Mouse (Mus musculus): ENCODE measurements around the gene Stk4. TPM values are rescaled to one million over a fixed set of nuclear protein-coding genes. Genes with fewer than 3 reads are reported as not detected.

The Stk4 gene
- polyA plus RNA-seq, 1 experiment = 18.3 TPM

GRCm38 (mm10) chr2:164173394-164173793 is 103.3 kb downstream of the Stk4 start:
- no peak for DNase-seq (ENCODE audit: low spot score)

- DNase-seq (ENCODE audit: low spot score) = no peak
These were observed 104.7 kb downstream of the Stk4 start for GRCm38 (mm10) chr2:164174649-164175395.

DNA sequence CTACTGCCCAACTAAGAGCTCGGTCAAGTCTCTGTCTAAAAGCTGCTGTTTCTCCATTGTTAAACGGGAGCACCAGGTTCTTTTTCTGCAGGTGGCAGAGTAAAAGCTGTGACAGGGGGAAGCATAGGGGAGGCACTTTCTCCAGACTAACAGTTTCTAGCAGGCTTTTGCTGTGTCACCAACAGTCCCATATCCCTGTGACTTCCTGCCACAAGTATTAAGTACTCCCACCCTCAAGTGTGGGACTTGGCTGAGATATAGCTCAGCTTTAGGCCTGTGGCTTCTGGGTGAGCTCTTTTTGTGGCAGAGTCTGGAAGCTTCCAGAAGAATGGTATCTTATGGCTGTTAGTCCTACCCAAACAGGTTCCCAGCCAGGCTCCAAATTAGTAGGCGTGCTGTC is 105.7 kb downstream of the Stk4 start:
- DNase-seq (ENCODE audit: low spot score) = no peak

DNA sequence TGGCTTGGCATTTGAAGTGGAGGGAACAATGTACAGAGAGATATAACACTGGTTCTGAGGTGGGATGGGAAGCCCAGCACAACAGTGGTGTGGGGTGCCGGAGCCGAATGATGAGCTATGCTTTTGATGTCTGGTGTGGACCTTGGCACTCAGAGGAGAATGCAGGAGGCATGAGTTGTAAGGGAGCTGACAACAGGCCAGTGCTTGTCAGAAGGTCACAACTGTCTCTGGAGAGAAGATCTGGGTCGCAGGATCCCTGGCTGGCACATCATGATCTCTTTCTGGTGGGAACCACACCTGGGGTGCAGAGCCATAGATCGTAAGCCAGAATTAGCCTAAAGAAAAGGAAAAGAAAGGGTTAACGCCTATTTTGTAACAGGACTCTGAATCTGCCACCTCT is 107.7 kb downstream of the Stk4 start:
- DNase-seq (ENCODE audit: low spot score) = no peak

DNA sequence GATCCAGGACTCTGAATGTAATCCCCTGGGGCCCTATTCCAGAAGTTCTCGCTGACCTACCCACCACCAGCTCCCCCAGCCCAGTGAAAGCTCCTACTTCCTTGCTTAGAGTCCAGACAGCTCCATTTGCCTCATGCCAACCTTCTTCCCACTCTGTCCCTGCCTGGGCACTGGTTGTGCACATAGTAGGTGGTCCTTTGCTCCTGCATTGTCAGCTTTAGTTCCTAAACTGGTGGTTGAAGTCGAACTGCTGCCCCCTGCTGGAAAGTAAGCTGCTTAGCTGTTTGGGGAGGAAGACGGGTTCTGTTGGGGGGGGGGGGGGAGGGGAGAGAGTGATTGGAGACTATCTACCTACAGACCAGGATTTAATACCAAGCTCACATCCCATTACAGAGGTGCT is 110.0 kb downstream of the Stk4 start:
- no peak for DNase-seq (ENCODE audit: low spot score)

DNA sequence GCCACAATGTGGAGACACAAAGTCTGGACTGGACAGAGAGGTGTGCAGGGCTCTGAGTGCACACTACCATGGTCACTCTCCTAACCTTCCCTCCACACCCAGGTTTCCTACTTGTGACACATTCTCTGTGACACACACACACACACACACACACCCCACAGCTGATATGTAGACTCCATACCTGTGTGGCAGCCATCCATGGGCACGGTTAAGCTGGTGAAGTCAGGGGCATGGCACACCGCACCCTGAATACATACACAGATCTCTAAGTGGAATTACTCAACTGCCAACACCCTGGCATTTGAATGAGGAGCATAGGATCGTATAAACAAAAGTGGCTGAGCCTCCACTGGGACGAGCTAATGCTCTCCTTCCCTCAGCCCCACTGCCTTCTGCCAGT is 110.6 kb downstream of the Stk4 start:
- no peak for DNase-seq (ENCODE audit: low spot score)

DNA sequence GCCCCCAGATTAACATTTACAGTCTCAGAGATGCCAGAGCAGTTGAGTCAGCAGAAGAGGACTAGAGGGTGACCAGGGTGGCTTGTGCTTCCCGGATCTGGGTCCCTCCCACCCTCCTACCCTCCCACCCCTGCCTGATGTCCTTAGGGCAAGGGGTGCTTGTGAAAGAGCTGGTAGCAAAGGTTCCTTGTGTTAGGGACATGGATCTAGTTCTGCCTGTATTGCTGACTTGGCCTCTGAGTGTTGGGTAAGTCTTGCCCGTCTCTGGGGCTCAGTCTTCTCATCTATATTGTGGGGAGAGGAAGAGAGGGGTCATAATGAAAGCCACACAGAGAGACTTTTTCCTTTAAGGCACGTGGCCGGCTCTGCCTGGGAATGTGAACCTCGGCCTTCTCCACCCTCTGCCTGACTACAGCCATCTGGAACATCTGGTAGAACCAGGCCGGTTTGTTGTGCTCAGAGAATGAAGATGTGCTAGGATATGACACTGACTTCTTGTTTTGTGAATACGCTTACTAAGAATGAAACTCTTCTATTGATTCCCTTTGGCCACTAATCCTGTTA is 112.7 kb downstream of the Stk4 start, which contains the start of gene Wfdc5:
Wfdc5 (minus strand) TSS at position 51 of the 564 bp plus-strand sequence.
- no peak for DNase-seq (ENCODE audit: low spot score)

DNA sequence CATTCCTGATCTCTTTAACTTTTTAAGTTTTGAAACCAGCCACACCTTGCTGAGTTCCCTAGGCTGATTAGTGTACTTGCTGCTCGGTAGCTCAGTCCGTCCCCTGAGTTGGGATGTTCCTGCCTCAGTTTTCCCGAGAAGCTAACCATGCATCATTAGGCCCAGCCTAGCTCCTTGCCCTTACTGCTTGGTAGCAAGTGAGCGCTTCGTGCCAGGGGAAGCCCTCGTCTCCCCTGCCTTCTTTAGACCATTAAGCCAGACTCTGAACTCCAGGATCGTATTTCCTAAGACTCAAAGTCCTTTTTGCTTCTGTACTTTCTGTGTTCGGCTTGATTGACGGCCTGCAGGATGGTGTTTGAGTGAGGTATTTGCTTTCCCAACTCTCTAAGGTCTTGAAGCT is 113.2 kb downstream of the Stk4 start:
- DNase-seq (ENCODE audit: low spot score) = no peak

- DNase-seq (ENCODE audit: low spot score) = no peak
These were observed 114.1 kb downstream of the Stk4 start for GRCm38 (mm10) chr2:164184145-164184719.

DNA sequence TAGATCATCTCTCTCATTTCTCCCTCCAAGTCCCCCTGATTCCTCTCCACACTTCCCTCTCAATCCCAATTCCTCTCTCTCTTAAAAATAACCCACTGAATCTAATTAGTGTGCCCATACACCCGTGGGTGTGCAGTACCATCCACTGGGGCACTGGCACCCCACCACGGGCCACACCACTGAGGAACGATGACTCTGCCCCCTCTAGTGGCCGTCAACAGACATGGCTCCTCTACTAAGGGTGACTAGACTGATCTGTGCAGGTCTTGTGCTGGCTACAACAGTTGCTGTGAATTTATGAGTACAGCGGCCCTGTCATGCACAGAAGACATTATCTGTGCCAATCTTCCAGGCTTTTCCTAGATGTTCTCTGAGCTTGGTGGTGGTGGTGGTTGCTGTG is 118.6 kb downstream of the Stk4 start:
- no peak for DNase-seq (ENCODE audit: low spot score)

- DNase-seq (ENCODE audit: low spot score) = no peak
These were observed 120.5 kb downstream of the Stk4 start, which contains the start of gene Wfdc12 for GRCm38 (mm10) chr2:164190576-164190975. Gene Wfdc12, minus strand, starts transcription at chr2:164190608.

DNA sequence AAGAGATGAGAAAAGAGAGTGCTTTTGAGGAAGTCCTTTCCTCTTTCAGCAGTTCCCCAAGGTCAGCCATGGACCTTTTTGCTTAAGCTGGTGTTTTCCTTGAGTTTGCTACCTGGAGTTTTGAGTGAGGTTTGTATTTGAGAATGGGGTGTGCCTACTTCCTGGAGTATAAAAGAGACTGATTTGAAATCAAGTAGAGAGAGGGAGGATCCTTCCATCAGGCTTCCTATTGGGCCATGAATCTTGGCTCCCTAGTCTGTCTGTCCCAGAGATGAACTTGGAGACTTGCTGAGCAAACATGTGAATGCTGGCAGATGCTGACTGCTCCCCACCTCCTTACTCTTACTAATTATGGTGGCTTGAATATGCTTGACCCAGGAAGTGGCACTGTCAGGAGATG is 122.2 kb downstream of the Stk4 start:
- no peak for DNase-seq (ENCODE audit: low spot score)

DNA sequence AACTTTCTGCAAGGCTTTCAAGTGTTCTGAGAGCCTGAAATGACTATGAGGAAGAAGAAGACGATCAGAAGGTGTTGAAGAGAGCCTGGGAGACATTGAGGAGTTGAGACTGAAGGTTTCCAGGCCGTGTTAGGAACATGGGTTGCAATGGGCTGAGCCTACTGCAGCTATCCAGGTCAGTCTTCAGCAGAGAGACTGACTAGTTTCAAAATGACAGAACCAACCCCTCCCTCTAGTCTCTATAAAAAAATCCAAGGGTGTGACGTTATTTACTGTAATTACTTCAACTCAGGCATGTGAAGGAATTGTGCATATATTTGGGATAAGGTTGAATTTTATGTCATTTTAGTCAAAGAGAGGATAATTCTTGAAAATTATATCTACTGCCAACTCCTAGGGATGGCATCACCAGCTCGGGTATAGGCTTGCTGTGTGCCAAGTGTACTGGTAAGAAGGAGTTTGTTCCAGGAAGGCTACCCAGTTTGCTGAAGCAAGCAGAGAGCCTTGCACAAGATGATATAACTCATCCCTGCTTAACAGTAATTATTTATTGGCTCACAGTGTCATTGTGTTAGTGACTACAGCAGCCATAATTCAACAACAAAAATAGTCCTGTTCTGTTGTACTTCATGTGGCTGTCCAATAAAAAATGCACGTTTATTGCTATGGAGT is 125.0 kb downstream of the Stk4 start:
- DNase-seq (ENCODE audit: low spot score) = no peak

GRCm38 (mm10) chr2:164195971-164196699 is 126.0 kb downstream of the Stk4 start:
- no peak for DNase-seq (ENCODE audit: low spot score)

DNA sequence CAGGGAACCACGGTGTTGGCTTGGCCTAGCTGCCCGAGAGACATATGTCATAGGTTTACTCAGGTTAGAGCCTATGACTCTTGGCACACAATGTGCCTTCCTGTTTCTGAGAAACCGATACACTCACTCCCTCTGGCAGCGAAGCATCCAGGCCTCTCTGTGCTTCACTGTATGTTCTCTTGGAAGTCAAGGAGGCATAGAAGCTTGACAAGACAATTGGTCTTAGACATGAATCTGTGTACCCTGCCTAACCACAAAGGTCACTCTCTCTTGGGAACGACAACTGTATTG is 126.5 kb downstream of the Stk4 start:
- no peak for DNase-seq (ENCODE audit: low spot score)

- no peak for DNase-seq (ENCODE audit: low spot score)
These were observed 129.7 kb downstream of the Stk4 start, which contains the start of gene Wfdc15a for GRCm38 (mm10) chr2:164199626-164200327. Gene Wfdc15a, minus strand, starts transcription at chr2:164200130.

Other genes with a start within 250 kb of the Stk4 start
- 9.2 and 11.2 TPM in 2 replicates for gene Ccn5, start 249.5 kb upstream of the Stk4 start, polyA plus RNA-seq (2012; rRNA removed)
- gene Kcnk15, start 216.7 kb upstream of the Stk4 start, polyA plus RNA-seq (2012; rRNA removed) = not detected in 2 replicates
- gene Rims4, start 151.6 kb upstream of the Stk4 start, polyA plus RNA-seq (2012; rRNA removed) = 0.04 TPM in 2 replicates
- 134 and 158 TPM in 2 replicates for gene Ywhab, start 75.4 kb upstream of the Stk4 start, polyA plus RNA-seq (2012; rRNA removed)
- gene Pabpc1l, start 44.9 kb upstream of the Stk4 start, polyA plus RNA-seq (2012; rRNA removed) = 0.95 and 1.6 TPM in 2 replicates
- 38.6 and 48.0 TPM in 2 replicates for gene Tomm34, start 847 bp downstream of the Stk4 start, polyA plus RNA-seq (2012; rRNA removed)
- 0.03 TPM in 1 of 2 replicates, not detected in the other for gene Kcns1, start 100.8 kb downstream of the Stk4 start, polyA plus RNA-seq (2012; rRNA removed)
- 0.03 TPM in 1 of 2 replicates, not detected in the other for gene Wfdc5, start 112.4 kb downstream of the Stk4 start, polyA plus RNA-seq (2012; rRNA removed)
- 0.10 and 0.11 TPM in 2 replicates for gene Wfdc12, start 120.3 kb downstream of the Stk4 start, polyA plus RNA-seq (2012; rRNA removed)
- gene Wfdc15a, start 129.8 kb downstream of the Stk4 start, polyA plus RNA-seq (2012; rRNA removed) = not detected in 2 replicates
- gene Wfdc15b, start 151.3 kb downstream of the Stk4 start, polyA plus RNA-seq (2012; rRNA removed) = 90.6 and 114 TPM in 2 replicates
- not detected in 2 replicates for gene Svs2, start 168.1 kb downstream of the Stk4 start, polyA plus RNA-seq (2012; rRNA removed)
- gene Svs3b, start 186.3 kb downstream of the Stk4 start, polyA plus RNA-seq (2012; rRNA removed) = not detected in 2 replicates
- gene Svs4, start 208.1 kb downstream of the Stk4 start, polyA plus RNA-seq (2012; rRNA removed) = not detected in 2 replicates
- not detected in 2 replicates for gene Svs3a, start 218.9 kb downstream of the Stk4 start, polyA plus RNA-seq (2012; rRNA removed)
- not detected in 2 replicates for gene Svs6, start 246.4 kb downstream of the Stk4 start, polyA plus RNA-seq (2012; rRNA removed)